Mouse (Mus musculus) MEL (cell line): ENCODE measurements around the gene Nck2. TPM values are rescaled to one million over a fixed set of nuclear protein-coding genes. Genes with fewer than 3 reads are reported as not detected.

Source experiments
- DNase-seq: peaks from one replicate; pipeline ENCODE4 v3.0.0; 2011; ENCODE audit warnings: low read depth, low spot score
- H3K27ac ChIP-seq: 2 replicates; pipeline ENCODE4 v1.5.1; 2012; ENCODE audit warnings: low read depth, mild to moderate bottlenecking, control low read depth, low read length, moderate library complexity; ENCODE audit not compliant: control insufficient read depth
- H3K27me3 ChIP-seq, 2 experiments: fragments of 150-350 bp in 1 of 2; sonication (generic) in 1 of 2; 2 replicates each; pipeline ENCODE4 v1.6.1; 2012; ENCODE audit warnings: low read length in 2 of 2, mild to moderate bottlenecking in 2 of 2, improper control_type of control experiment in 1 of 2, moderate library complexity in 1 of 2; ENCODE audit not compliant: insufficient read depth in 2 of 2, control insufficient read depth in 1 of 2
- H3K36me3 ChIP-seq, 2 experiments: 2 replicates each; pipeline ENCODE4 v1.6.1; 2012 to 2014; ENCODE audit warnings: low read length in 2 of 2, improper control_type of control experiment in 1 of 2, inconsistent platforms in 1 of 2, mild to moderate bottlenecking in 1 of 2; ENCODE audit not compliant: insufficient read depth in 2 of 2, control insufficient read depth in 1 of 2
- H3K4me1 ChIP-seq, 2 experiments: fragments of 150-350 bp in 1 of 2; sonication (generic) in 1 of 2; 2 replicates each; pipeline ENCODE4 v1.6.1; 2012; ENCODE audit warnings: low read length in 2 of 2, improper control_type of control experiment in 1 of 2, mild to moderate bottlenecking in 1 of 2; ENCODE audit not compliant: insufficient read depth in 2 of 2, control insufficient read depth in 1 of 2
- H3K4me3 ChIP-seq, 2 experiments: fragments of 150-350 bp in 1 of 2; sonication (generic) in 1 of 2; 2 replicates each; pipeline ENCODE4 v1.5.1; 2012; ENCODE audit warnings: low read depth in 2 of 2, low read length in 2 of 2, mild to moderate bottlenecking in 2 of 2, moderate library complexity in 2 of 2, control low read depth in 1 of 2, improper control_type of control experiment in 1 of 2; ENCODE audit not compliant: control insufficient read depth in 1 of 2, insufficient read depth in 1 of 2
- H3K79me2 ChIP-seq: 2 replicates; pipeline ENCODE4 v1.6.1; 2012; ENCODE audit warnings: mild to moderate bottlenecking, low read length, moderate library complexity; ENCODE audit not compliant: control insufficient read depth, poor library complexity, insufficient read depth
- H3K9ac ChIP-seq: 2 replicates; pipeline ENCODE4 v1.6.1; 2012; ENCODE audit warnings: low read depth, mild to moderate bottlenecking, control low read depth, low read length, moderate library complexity; ENCODE audit not compliant: control insufficient read depth, poor library complexity, severe bottlenecking
- H3K9me3 ChIP-seq: fragments of 150-350 bp; sonication (generic); replicated peaks from 2 replicates; pipeline ENCODE4 v1.6.1; 2012; ENCODE audit warnings: mild to moderate bottlenecking, low read length, improper control_type of control experiment, moderate library complexity; ENCODE audit not compliant: insufficient read depth
- CHD1 ChIP-seq: IDR thresholded peaks from 2 replicates; pipeline ENCODE4 v1.6.1; 2012; ENCODE audit warnings: low read depth, mild to moderate bottlenecking, inconsistent platforms, low read length, improper control_type of control experiment
- CHD2 ChIP-seq: IDR thresholded peaks from 2 replicates; pipeline ENCODE4 v1.6.1; 2011; ENCODE audit warnings: low read length, improper control_type of control experiment
- CTCF ChIP-seq, 3 experiments: IDR thresholded peaks in 2 of 3; conservative IDR thresholded peaks in 1 of 3; 2 replicates each; pipeline ENCODE4 v1.5.1; 2011 to 2012; ENCODE audit warnings: low read length in 3 of 3, low read depth in 2 of 3, mild to moderate bottlenecking in 2 of 3, improper control_type of control experiment in 1 of 3, inconsistent platforms in 1 of 3, mixed read lengths in 1 of 3, moderate library complexity in 1 of 3; ENCODE audit not compliant: control insufficient read depth in 1 of 3, insufficient read depth in 1 of 3, poor library complexity in 1 of 3, severe bottlenecking in 1 of 3
- E2F4 ChIP-seq: IDR thresholded peaks from 2 replicates; pipeline ENCODE4 v1.6.1; 2011; ENCODE audit warnings: low read depth, low read length, improper control_type of control experiment, borderline replicate concordance
- ETS1 ChIP-seq: IDR thresholded peaks from 2 replicates; pipeline ENCODE4 v1.6.1; 2012; ENCODE audit warnings: low read depth, mild to moderate bottlenecking, inconsistent platforms, low read length, improper control_type of control experiment, moderate library complexity
- GATA1 ChIP-seq: IDR thresholded peaks from 2 replicates; pipeline ENCODE4 v1.6.1; 2011; ENCODE audit warnings: low read depth, low read length, improper control_type of control experiment
- HCFC1 ChIP-seq: IDR thresholded peaks from 2 replicates; pipeline ENCODE4 v1.6.1; 2012; ENCODE audit warnings: low read depth, mild to moderate bottlenecking, inconsistent platforms, low read length, improper control_type of control experiment, moderate library complexity
- KAT2A ChIP-seq: conservative IDR thresholded peaks from 2 replicates; pipeline ENCODE4 v1.6.1; 2012; ENCODE audit warnings: low read depth, low read length, improper control_type of control experiment, inconsistent platforms
- MAX ChIP-seq: IDR thresholded peaks from 2 replicates; pipeline ENCODE4 v1.6.1; 2011; ENCODE audit warnings: low read length, improper control_type of control experiment
- MXI1 ChIP-seq: IDR thresholded peaks from 2 replicates; pipeline ENCODE4 v1.6.1; 2011; ENCODE audit warnings: mild to moderate bottlenecking, low read depth, low read length, improper control_type of control experiment
- MYB ChIP-seq: IDR thresholded peaks from 2 replicates; pipeline ENCODE4 v1.6.1; 2011; ENCODE audit warnings: mild to moderate bottlenecking, low read depth, low read length, improper control_type of control experiment
- NELFE ChIP-seq: IDR thresholded peaks from 2 replicates; pipeline ENCODE4 v1.6.1; 2011; ENCODE audit warnings: low read depth, low read length, improper control_type of control experiment
- NRF1 ChIP-seq: IDR thresholded peaks from 2 replicates; pipeline ENCODE4 v1.6.1; 2014; ENCODE audit warnings: low read depth, mild to moderate bottlenecking, inconsistent platforms, low read length, improper control_type of control experiment, moderate library complexity; ENCODE audit not compliant: poor library complexity, insufficient read depth, severe bottlenecking
- POLR2AphosphoS2 ChIP-seq: IDR thresholded peaks from 2 replicates; pipeline ENCODE4 v1.6.1; 2011; ENCODE audit warnings: low read length, improper control_type of control experiment
- POLR2AphosphoS5 ChIP-seq: IDR thresholded peaks from 2 replicates; pipeline ENCODE4 v1.6.1; 2012; ENCODE audit warnings: low read depth, borderline replicate concordance, mild to moderate bottlenecking, inconsistent platforms, low read length, moderate library complexity, mixed read lengths
- TAL1 ChIP-seq: IDR thresholded peaks from 2 replicates; pipeline ENCODE4 v1.6.1; 2012; ENCODE audit warnings: mild to moderate bottlenecking, inconsistent platforms, low read length, moderate library complexity, mixed read lengths
- TBP ChIP-seq: IDR thresholded peaks from 2 replicates; pipeline ENCODE4 v1.8.0; 2011; ENCODE audit warnings: low read depth, low read length, improper control_type of control experiment
- TCF12 ChIP-seq: IDR thresholded peaks from 2 replicates; pipeline ENCODE4 v1.6.1; 2014; ENCODE audit warnings: low read depth, mild to moderate bottlenecking, inconsistent platforms, low read length, improper control_type of control experiment, moderate library complexity
- UBTF ChIP-seq: IDR thresholded peaks from 2 replicates; pipeline ENCODE4 v1.6.1; 2012; ENCODE audit warnings: low read depth, mild to moderate bottlenecking, inconsistent platforms, low read length, improper control_type of control experiment, moderate library complexity, borderline replicate concordance; ENCODE audit not compliant: insufficient read depth
- USF1 ChIP-seq: IDR thresholded peaks from 2 replicates; pipeline ENCODE4 v1.6.1; 2014; ENCODE audit warnings: low read depth, mild to moderate bottlenecking, inconsistent platforms, low read length, improper control_type of control experiment, moderate library complexity
- ZC3H11A ChIP-seq: IDR thresholded peaks from 2 replicates; pipeline ENCODE4 v1.6.1; 2012; ENCODE audit warnings: low read depth, mild to moderate bottlenecking, inconsistent platforms, low read length, improper control_type of control experiment
- ZMIZ1 ChIP-seq: IDR thresholded peaks from 2 replicates; pipeline ENCODE4 v1.6.1; 2012; ENCODE audit warnings: low read depth, mild to moderate bottlenecking, inconsistent platforms, low read length, improper control_type of control experiment, moderate library complexity
- polyA plus RNA-seq, 2 experiments: library from polyadenylated mRNA; stranded (reverse) in 1 of 2; unstranded in 1 of 2; fragments of >175 nt in 1 of 2; fragments of >200 nt in 1 of 2; gene quantifications; 2 replicates each; pipeline versions ENCODE4 v1.2.1 to v1.2.4; 2012; ENCODE audit warnings: low replicate concordance in 2 of 2, low read depth in 1 of 2; ENCODE audit not compliant: insufficient read length in 2 of 2, insufficient read depth in 1 of 2, missing spikeins in 1 of 2
- total RNA-seq: library from RNA; depleted of rRNA; stranded (reverse); fragments of 300-350 nt; gene quantifications from 2 replicates; pipeline ENCODE4 v1.2.3, GENCODE M21; 2012

The Nck2 gene
- total and polyA plus RNA-seq, 3 experiments, result 9.4 to 12.4 TPM; not detected in 1

DNA sequence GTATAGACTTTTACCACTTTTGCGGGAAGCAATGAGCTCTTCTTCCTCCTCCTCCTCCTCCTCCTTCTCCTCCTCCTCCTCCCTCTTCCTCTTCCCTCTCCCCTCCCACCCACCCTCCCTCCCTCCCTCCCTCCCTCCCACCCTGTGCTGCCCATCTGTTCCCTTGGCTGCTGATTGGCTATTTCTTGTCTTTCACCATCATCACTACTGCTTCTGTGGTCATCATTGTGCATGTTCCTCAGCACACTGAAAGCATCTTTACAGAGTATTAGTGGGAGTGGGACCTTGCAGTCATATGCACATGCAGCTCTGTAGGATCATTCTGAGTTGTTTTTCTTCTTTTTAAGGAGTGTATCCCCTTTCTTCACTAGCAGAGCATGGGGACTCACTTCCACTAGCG, 78.6 kb downstream of the Nck2 start:
- no peak overlapping the region for H3K4me3 ChIP-seq
- H3K79me2 ChIP-seq, result no peaks in the 10 kb centered on the region
- H3K27ac ChIP-seq, result no peak overlapping the region
- H3K9ac ChIP-seq, result no peak overlapping the region
- no peaks in the 10 kb centered on the region for H3K27me3 ChIP-seq
- peaks cover 0 to 30% of the 10 kb centered on the region in 2 experiments; a peak in 2 of 4 replicates for H3K36me3 ChIP-seq
- H3K4me1 ChIP-seq, result peaks cover 6 to 31% of the 10 kb centered on the region in 2 experiments
- DNase-seq, result no peak
- no peaks in the 10 kb centered on the region for H3K9me3 ChIP-seq
- no peak for TF ChIP-seq NRF1

GRCm38 (mm10) chr1:43524332-43524731, 80.0 kb downstream of the Nck2 start:
- TF ChIP-seq CHD2 (no peak), ZC3H11A (no peak), TAL1 (no peak), MAX (no peak)
- H3K36me3 ChIP-seq, result peaks cover 0 to 27% of the 10 kb centered on the region in 2 experiments; a peak in 2 of 4 replicates

DNA sequence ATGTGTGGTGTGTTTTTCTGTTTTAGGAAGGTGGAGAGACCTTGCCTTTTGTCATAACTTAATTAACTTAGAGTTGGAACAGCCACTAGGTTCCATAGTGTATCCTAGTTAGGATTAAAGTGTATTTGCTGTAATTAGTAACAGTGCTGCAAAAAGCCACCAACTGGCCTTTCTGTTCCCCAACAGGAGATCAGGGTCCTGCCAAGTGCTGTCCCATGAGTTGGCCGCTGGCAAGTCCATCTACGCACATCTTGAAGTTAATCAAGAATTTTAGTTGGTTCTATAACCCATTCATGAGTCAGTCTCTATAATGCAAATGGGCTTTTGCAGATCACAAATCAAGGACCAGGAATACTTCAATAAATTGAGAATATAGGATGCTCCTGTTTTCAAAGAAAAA, 83.9 kb downstream of the Nck2 start:
- no peak for DNase-seq
- Histone ChIP-seq H3K36me3 (peaks cover 0 to 10% of the 10 kb centered on the region in 2 experiments; a peak in 2 of 4 replicates), H3K9ac (no peak overlapping the region), H3K9me3 (no peaks in the 10 kb centered on the region), H3K79me2 (no peaks in the 10 kb centered on the region), H3K4me1 (peaks cover 0 to 2% of the 10 kb centered on the region in 2 experiments; a peak in 2 of 4 replicates), H3K27ac (no peak overlapping the region), H3K27me3 (no peaks in the 10 kb centered on the region), H3K4me3 (no peak overlapping the region)
- TF ChIP-seq MYB, result no peak
- TF ChIP-seq POLR2AphosphoS2, result no peak
- no peak for TF ChIP-seq CHD1
- no peak for TF ChIP-seq TCF12
- no peak for TF ChIP-seq UBTF
- TF ChIP-seq KAT2A, result no peak
- TF ChIP-seq ZMIZ1, result no peak
- no peak for TF ChIP-seq MAX
- no peak for TF ChIP-seq MXI1
- no peak for TF ChIP-seq CTCF (IDR thresholded peaks at IDR 0.05 in 2 of 3, conservative IDR thresholded peaks at IDR 0.05 in 1 of 3; ENCODE audit: control insufficient read depth in 1 of 3, insufficient read depth in 1 of 3, low read depth in 2 of 3, low read length in 3 of 3, poor library complexity in 1 of 3, severe bottlenecking in 1 of 3)
- TF ChIP-seq USF1, result no peak
- TF ChIP-seq E2F4, result no peak
- TF ChIP-seq NELFE, result no peak
- TF ChIP-seq GATA1, result no peak
- TF ChIP-seq ETS1, result no peak
- no peak for TF ChIP-seq POLR2AphosphoS5
- TF ChIP-seq HCFC1, result no peak
- no peak for TF ChIP-seq ZC3H11A
- no peak for TF ChIP-seq TBP

More at GRCm38 (mm10) chr1:43524332-43524731, 80.0 kb downstream of the Nck2 start:
- H3K4me3 ChIP-seq, result no peak overlapping the region
- H3K9me3 ChIP-seq, result no peaks in the 10 kb centered on the region
- DNase-seq, result no peak
- H3K27ac ChIP-seq, result no peak overlapping the region
- peaks cover 6 to 28% of the 10 kb centered on the region in 2 experiments for H3K4me1 ChIP-seq
- no peak overlapping the region for H3K9ac ChIP-seq
- H3K27me3 ChIP-seq, result no peaks in the 10 kb centered on the region
- H3K79me2 ChIP-seq, result no peaks in the 10 kb centered on the region
